Mouse (Mus musculus): ENCODE measurements around the gene Sgo1. TPM values are rescaled to one million over a fixed set of nuclear protein-coding genes. Genes with fewer than 3 reads are reported as not detected.

The Sgo1 gene
- polyA plus RNA-seq, 1 experiment, result 0.39 TPM

- H3K27me3 ChIP-seq (ENCODE audit: control insufficient read depth, insufficient read depth, low read length), result no peaks in the 10 kb centered on the region
- H3K27ac ChIP-seq (ENCODE audit: insufficient read depth, low read depth, low read length), result no peak overlapping the region
- TF ChIP-seq POLR2A (IDR thresholded peaks at IDR 0.05; ENCODE audit: low read depth, low read length) (no peak), CTCF (IDR thresholded peaks at IDR 0.05; ENCODE audit: extremely low read depth, insufficient read length, insufficient replicate concordance, low read depth, low read length) (no peak)
- no peaks in the 10 kb centered on the region for H3K4me1 ChIP-seq (ENCODE audit: control insufficient read depth, insufficient read depth, insufficient read length, low read length)
- no peak overlapping the region for H3K4me3 ChIP-seq (ENCODE audit: low read depth, low read length)
- H3K36me3 ChIP-seq (ENCODE audit: control insufficient read depth, insufficient read depth, low read length), result peaks cover 52% of the 10 kb centered on the region
- WGBS, result 72% methylated on average over 2 of the region's 2 CpGs
Observed at GRCm38 (mm10) chr17:53650251-53650661, 38.9 kb downstream of the Sgo1 start.

GRCm38 (mm10) chr17:53643360-53643759 is 45.8 kb downstream of the Sgo1 start:
- TF ChIP-seq POLR2A (IDR thresholded peaks at IDR 0.05; ENCODE audit: low read depth, low read length), result no peak
- TF ChIP-seq CTCF (IDR thresholded peaks at IDR 0.05; ENCODE audit: extremely low read depth, insufficient read length, insufficient replicate concordance, low read depth, low read length), result no peak
- H3K27ac ChIP-seq (ENCODE audit: insufficient read depth, low read depth, low read length), result no peak overlapping the region
- H3K36me3 ChIP-seq (ENCODE audit: control insufficient read depth, insufficient read depth, low read length), result peaks cover 54% of the 10 kb centered on the region
- H3K27me3 ChIP-seq (ENCODE audit: control insufficient read depth, insufficient read depth, low read length), result no peaks in the 10 kb centered on the region
- H3K4me3 ChIP-seq (ENCODE audit: low read depth, low read length), result no peak overlapping the region
- 84% methylated on average over 4 of the region's 4 CpGs for WGBS
- H3K4me1 ChIP-seq (ENCODE audit: control insufficient read depth, insufficient read depth, insufficient read length, low read length), result no peaks in the 10 kb centered on the region

- Histone ChIP-seq H3K4me3 (ENCODE audit: low read depth, low read length) (no peak overlapping the region), H3K27me3 (ENCODE audit: control insufficient read depth, insufficient read depth, low read length) (no peaks in the 10 kb centered on the region), H3K4me1 (ENCODE audit: control insufficient read depth, insufficient read depth, insufficient read length, low read length) (no peaks in the 10 kb centered on the region), H3K27ac (ENCODE audit: insufficient read depth, low read depth, low read length) (no peak overlapping the region), H3K36me3 (ENCODE audit: control insufficient read depth, insufficient read depth, low read length) (peaks cover 24% of the 10 kb centered on the region)
- TF ChIP-seq CTCF (IDR thresholded peaks at IDR 0.05; ENCODE audit: extremely low read depth, insufficient read length, insufficient replicate concordance, low read depth, low read length) (no peak), POLR2A (IDR thresholded peaks at IDR 0.05; ENCODE audit: low read depth, low read length) (no peak)
Observed at GRCm38 (mm10) chr17:53631344-53631743, 57.8 kb downstream of the Sgo1 start.

GRCm38 (mm10) chr17:53628131-53628530 is 61.0 kb downstream of the Sgo1 start:
- H3K27ac ChIP-seq (ENCODE audit: insufficient read depth, low read depth, low read length), result no peak overlapping the region
- peaks cover 20% of the 10 kb centered on the region for H3K36me3 ChIP-seq (ENCODE audit: control insufficient read depth, insufficient read depth, low read length)
- TF ChIP-seq CTCF (IDR thresholded peaks at IDR 0.05; ENCODE audit: extremely low read depth, insufficient read length, insufficient replicate concordance, low read depth, low read length), result no peak
- no peak for TF ChIP-seq POLR2A (IDR thresholded peaks at IDR 0.05; ENCODE audit: low read depth, low read length)
- no peaks in the 10 kb centered on the region for H3K27me3 ChIP-seq (ENCODE audit: control insufficient read depth, insufficient read depth, low read length)
- no peak overlapping the region for H3K4me3 ChIP-seq (ENCODE audit: low read depth, low read length)
- no peaks in the 10 kb centered on the region for H3K4me1 ChIP-seq (ENCODE audit: control insufficient read depth, insufficient read depth, insufficient read length, low read length)
- 27% methylated on average over 5 of the region's 5 CpGs for WGBS

GRCm38 (mm10) chr17:53627497-53627896 is 61.6 kb downstream of the Sgo1 start:
- H3K36me3 ChIP-seq (ENCODE audit: control insufficient read depth, insufficient read depth, low read length), result peaks cover 18% of the 10 kb centered on the region
- H3K27ac ChIP-seq (ENCODE audit: insufficient read depth, low read depth, low read length), result no peak overlapping the region
- TF ChIP-seq CTCF (IDR thresholded peaks at IDR 0.05; ENCODE audit: extremely low read depth, insufficient read length, insufficient replicate concordance, low read depth, low read length) (no peak), POLR2A (IDR thresholded peaks at IDR 0.05; ENCODE audit: low read depth, low read length) (no peak)
- no peak overlapping the region for H3K4me3 ChIP-seq (ENCODE audit: low read depth, low read length)
- H3K4me1 ChIP-seq (ENCODE audit: control insufficient read depth, insufficient read depth, insufficient read length, low read length), result no peaks in the 10 kb centered on the region
- WGBS, result 47% methylated on average over 4 of the region's 4 CpGs
- no peaks in the 10 kb centered on the region for H3K27me3 ChIP-seq (ENCODE audit: control insufficient read depth, insufficient read depth, low read length)

GRCm38 (mm10) chr17:53626160-53626559 is 63.0 kb downstream of the Sgo1 start:
- Histone ChIP-seq H3K27me3 (ENCODE audit: control insufficient read depth, insufficient read depth, low read length) (no peaks in the 10 kb centered on the region), H3K36me3 (ENCODE audit: control insufficient read depth, insufficient read depth, low read length) (peaks cover 15% of the 10 kb centered on the region; the same call in 1 of the 2 replicates), H3K27ac (ENCODE audit: insufficient read depth, low read depth, low read length) (no peak overlapping the region), H3K4me3 (ENCODE audit: low read depth, low read length) (no peak overlapping the region), H3K4me1 (ENCODE audit: control insufficient read depth, insufficient read depth, insufficient read length, low read length) (no peaks in the 10 kb centered on the region)
- TF ChIP-seq CTCF (IDR thresholded peaks at IDR 0.05; ENCODE audit: extremely low read depth, insufficient read length, insufficient replicate concordance, low read depth, low read length) (no peak), POLR2A (IDR thresholded peaks at IDR 0.05; ENCODE audit: low read depth, low read length) (no peak)
- 88% methylated on average over 3 of the region's 3 CpGs for WGBS

Other genes with a start within 250 kb of the Sgo1 start
- 0.03 and 0.08 TPM in 2 replicates for gene Efhb, start 226.0 kb downstream of the Sgo1 start, polyA plus RNA-seq (2012; rRNA removed)
- 1.2 and 2.2 TPM in 2 replicates for gene Rab5a, start 210.1 kb downstream of the Sgo1 start, polyA plus RNA-seq (2012; rRNA removed)
- gene Pp2d1, start 149.9 kb downstream of the Sgo1 start, polyA plus RNA-seq (2012; rRNA removed), result not detected in 2 replicates
- gene Kat2b, start 122.5 kb downstream of the Sgo1 start, polyA plus RNA-seq (2012; rRNA removed), result 4.4 and 8.5 TPM in 2 replicates
- 0.30 and 1.9 TPM in 2 replicates for gene Sult1c2, start 157.0 kb upstream of the Sgo1 start, polyA plus RNA-seq (2012; rRNA removed)